Mouse (Mus musculus) intestine, embryonic 15.5 days (tissue): ENCODE results near the gene Olfr538. TPM values are rescaled to one million over a fixed set of nuclear protein-coding genes. Genes with fewer than 3 reads are reported as not detected.
"Not testable (repeated sequence)": the region's sequence is repeated elsewhere in the genome, so short reads cannot be mapped to it uniquely, and the experiment has no call there.

Experiments used
- ATAC-seq: fragments of 200-750 bp; cut with Nextera tagmentation; 2 replicates; pipeline ENCODE4 v1.8.0; 2017; ENCODE audit warnings: moderate TSS enrichment, moderate library complexity
- H3K27ac ChIP-seq: fragments of 300-500 bp; sonication (generic); 2 replicates; pipeline ENCODE4 v1.5.1; 2015; ENCODE audit warnings: mild to moderate bottlenecking, inconsistent platforms
- H3K27me3 ChIP-seq: fragments of 300-500 bp; sonication (generic); replicated peaks from 2 replicates; pipeline ENCODE4 v1.6.1; 2015; ENCODE audit warnings: inconsistent platforms
- H3K36me3 ChIP-seq: fragments of 300-500 bp; sonication (generic); 2 replicates; pipeline ENCODE4 v1.6.1; 2015; ENCODE audit warnings: inconsistent platforms
- H3K4me1 ChIP-seq: fragments of 300-500 bp; sonication (generic); replicated peaks from 2 replicates; pipeline ENCODE4 v1.6.1; 2015; ENCODE audit warnings: inconsistent platforms
- H3K4me2 ChIP-seq: fragments of 300-500 bp; sonication (generic); replicated peaks from 2 replicates; pipeline ENCODE4 v1.6.1; 2015; ENCODE audit warnings: mild to moderate bottlenecking, inconsistent platforms
- H3K4me3 ChIP-seq: fragments of 300-500 bp; sonication (generic); replicated peaks from 2 replicates; pipeline ENCODE4 v1.5.1; 2015; ENCODE audit warnings: inconsistent platforms
- H3K9ac ChIP-seq: fragments of 300-500 bp; sonication (generic); 2 replicates; pipeline ENCODE4 v1.6.1; 2015; ENCODE audit warnings: inconsistent platforms
- H3K9me3 ChIP-seq: fragments of 300-500 bp; sonication (generic); 2 replicates; pipeline ENCODE4 v1.6.1; 2016; ENCODE audit warnings: inconsistent platforms
- WGBS: fragments of 180-500 bp; shearing (Covaris S2); methylation state at CpG from one replicate; pipeline ENCODE4 v1.1.7; 2015; 5-methylcytosine and 5-hydroxymethylcytosine counted together
- polyA plus RNA-seq: library from polyadenylated mRNA; unstranded; fragments of >200 nt; fragmentation: Nextera tagmentation; extraction: Ambion mirVana; gene quantifications from 2 replicates; pipeline ENCODE4 v1.2.1, GENCODE M21; 2015

Gene Olfr538
- polyA plus RNA-seq: not detected in 2 replicates

GRCm38 (mm10) chr7:140567586-140567985 lies at the start of gene Olfr538:
Olfr538 (plus strand) TSS chr7:140567886.
- no peak within 1 kb of the TSS for H3K4me2 ChIP-seq
- WGBS: 67% methylated on average over 3 of the region's 3 CpGs
- no peaks in the 10 kb centered on the region for H3K9me3 ChIP-seq
- no peak within 1 kb of the TSS for H3K27ac ChIP-seq
- no peak within 1 kb of the TSS for H3K9ac ChIP-seq
- H3K4me1 ChIP-seq: no peaks in the 10 kb centered on the region
- no peak for ATAC-seq
- H3K27me3 ChIP-seq: no peaks in the 10 kb centered on the region
- H3K4me3 ChIP-seq: no peak within 1 kb of the TSS
- no peaks in the 10 kb centered on the region for H3K36me3 ChIP-seq

DNA sequence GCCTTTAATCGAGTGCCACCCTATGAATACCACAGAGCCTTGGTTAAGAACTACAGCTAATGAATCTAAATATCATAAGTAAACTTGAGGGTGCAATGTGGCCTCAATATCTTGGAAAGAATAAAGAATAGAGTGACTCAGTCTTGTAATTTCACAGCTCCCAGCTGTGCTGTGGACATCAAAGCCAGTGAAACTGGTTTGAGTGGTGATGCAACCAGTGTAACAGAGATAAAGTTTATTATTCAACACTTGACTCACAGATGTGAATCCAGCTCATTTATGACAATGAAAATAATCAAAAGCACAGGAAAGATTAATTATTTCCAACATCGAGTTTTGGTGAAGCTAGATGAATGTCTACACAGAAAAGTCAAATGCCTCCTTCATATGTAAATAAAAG lies 27.9 kb upstream of the Olfr538 start:
- H3K9me3 ChIP-seq: no peaks in the 10 kb centered on the region
- 65% methylated on average over 2 of the region's 2 CpGs for WGBS
- H3K4me1 ChIP-seq: no peaks in the 10 kb centered on the region
- H3K36me3 ChIP-seq: no peaks in the 10 kb centered on the region
- H3K4me3 ChIP-seq: no peak overlapping the region
- no peak overlapping the region for H3K9ac ChIP-seq
- no peak for ATAC-seq
- H3K27me3 ChIP-seq: no peaks in the 10 kb centered on the region
- H3K4me2 ChIP-seq: no peak overlapping the region
- H3K27ac ChIP-seq: no peak overlapping the region

DNA sequence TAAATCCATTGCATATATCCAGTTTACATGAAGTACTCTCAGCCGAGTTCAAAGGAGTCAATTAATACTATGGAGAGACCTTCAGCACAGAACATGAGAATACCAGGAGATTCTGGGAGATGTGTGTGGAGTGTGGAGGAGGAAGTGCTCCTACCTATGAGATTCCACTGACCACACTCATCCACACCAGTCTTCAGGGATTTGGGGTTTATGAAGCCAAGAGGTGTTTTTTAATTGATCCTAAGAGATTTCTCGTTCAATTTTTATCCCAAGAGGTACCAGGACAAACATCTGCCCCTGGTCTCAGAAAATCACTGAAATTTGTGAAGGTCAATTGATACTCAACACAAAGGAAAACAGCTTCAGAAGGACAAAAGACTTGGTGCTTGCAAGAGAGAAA lies 33.3 kb downstream of the Olfr538 start, which contains the start of gene Olfr46:
Gene Olfr46, plus strand, starts transcription at position 301 of the 400 bp plus-strand sequence.
- not testable (repeated sequence) for ATAC-seq, H3K27me3 ChIP-seq, H3K4me3 ChIP-seq, H3K4me2 ChIP-seq, H3K9ac ChIP-seq, H3K4me1 ChIP-seq, H3K36me3 ChIP-seq, H3K27ac ChIP-seq, H3K9me3 ChIP-seq
- 70% methylated on average over 2 of the region's 2 CpGs for WGBS

Other genes starting within 250 kb of the Olfr538 start
- gene Olfr525, start 247.0 kb upstream of the Olfr538 start, polyA plus RNA-seq: not detected in 2 replicates
- not detected in 2 replicates for gene Olfr527, start 233.9 kb upstream of the Olfr538 start, polyA plus RNA-seq
- not detected in 2 replicates for gene Olfr60, start 206.2 kb upstream of the Olfr538 start, polyA plus RNA-seq
- not detected in 2 replicates for gene Olfr530, start 191.6 kb upstream of the Olfr538 start, polyA plus RNA-seq
- not detected in 2 replicates for gene Olfr531, start 165.0 kb upstream of the Olfr538 start, polyA plus RNA-seq
- gene Olfr532, start 146.2 kb upstream of the Olfr538 start, polyA plus RNA-seq: not detected in 2 replicates
- gene Olfr533, start 104.5 kb upstream of the Olfr538 start, polyA plus RNA-seq: not detected in 2 replicates
- gene Olfr535, start 83.7 kb upstream of the Olfr538 start, polyA plus RNA-seq: not detected in 2 replicates
- gene Olfr536, start 60.5 kb upstream of the Olfr538 start, polyA plus RNA-seq: not detected in 2 replicates
- not detected in 2 replicates for gene Olfr46, start 33.4 kb downstream of the Olfr538 start, polyA plus RNA-seq
- gene Olfr61, start 61.1 kb downstream of the Olfr538 start, polyA plus RNA-seq: not detected in 2 replicates
- gene Olfr53, start 78.6 kb downstream of the Olfr538 start, polyA plus RNA-seq: not detected in 2 replicates
- gene Olfr539, start 92.0 kb downstream of the Olfr538 start, polyA plus RNA-seq: not detected in 2 replicates
- gene Olfr45, start 114.1 kb downstream of the Olfr538 start, polyA plus RNA-seq: not detected in 2 replicates
- gene Olfr541, start 129.4 kb downstream of the Olfr538 start, polyA plus RNA-seq: not detected in 2 replicates
- gene Cyp2e1, start 195.9 kb downstream of the Olfr538 start, polyA plus RNA-seq: not detected in 2 replicates
- 0.40 and 0.48 TPM in 2 replicates for gene Syce1, start 220.0 kb downstream of the Olfr538 start, polyA plus RNA-seq